Mouse (Mus musculus) brain, embryonic 14.5 days (tissue): ENCODE data around the gene Cd44.

Experiments used
- CTCF ChIP-seq: fragments of 200-500 bp; IDR thresholded peaks from 2 replicates; pipeline ENCODE4 v1.5.1; 2012; ENCODE audit warnings: inconsistent platforms, mild to moderate bottlenecking, moderate library complexity, borderline replicate concordance; ENCODE audit not compliant: insufficient read depth, insufficient read length; ENCODE audit errors: extremely low read depth
- POLR2A ChIP-seq: fragments of 200-500 bp; IDR thresholded peaks from 2 replicates; pipeline ENCODE4 v1.6.1; 2012; ENCODE audit warnings: mild to moderate bottlenecking, inconsistent platforms, borderline replicate concordance; ENCODE audit not compliant: poor library complexity, insufficient read depth, insufficient read length, severe bottlenecking; ENCODE audit errors: extremely low read depth

DNA sequence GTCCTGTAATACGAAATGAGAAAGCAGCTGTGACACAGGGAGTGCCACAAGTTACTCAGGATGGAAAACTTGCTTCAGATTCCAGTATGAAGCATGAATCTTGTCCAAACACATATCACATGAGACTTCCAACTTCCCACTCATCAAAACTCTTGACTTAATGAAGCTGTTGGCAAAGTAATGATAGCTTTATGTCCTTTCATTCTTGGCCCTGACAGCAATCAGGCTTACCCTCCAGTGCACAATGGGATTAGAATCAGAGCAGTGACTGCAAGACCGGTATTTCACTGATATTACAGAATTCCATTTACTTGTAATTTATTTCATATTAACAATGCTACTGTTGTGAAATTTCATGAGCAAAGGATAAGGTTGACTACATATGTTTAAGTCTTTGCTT is 137.5 kb downstream of the Cd44 start:
- no peak for TF ChIP-seq POLR2A
- TF ChIP-seq CTCF, result no peak
